Mouse (Mus musculus) kidney, embryonic 14.5 days (tissue): ENCODE data around the gene Slf1. TPM values are rescaled to one million over a fixed set of nuclear protein-coding genes. Genes with fewer than 3 reads are reported as not detected.
"Not testable (repeated sequence)": the region's sequence is repeated elsewhere in the genome, so short reads cannot be mapped to it uniquely, and the experiment has no call there.

Source experiments
- ATAC-seq: fragments of 200-750 bp; cut with Nextera tagmentation; 2 replicates; pipeline ENCODE4 v1.8.0; 2017; ENCODE audit warnings: moderate number of reproducible peaks, mild to moderate bottlenecking, moderate TSS enrichment, moderate library complexity; ENCODE audit not compliant: low FRiP score, low TSS enrichment
- H3K27ac ChIP-seq: fragments of 300-500 bp; sonication (generic); 2 replicates; pipeline ENCODE4 v1.5.1; 2014; ENCODE audit warnings: low read depth, mild to moderate bottlenecking, low read length, moderate library complexity, mixed read lengths
- H3K27me3 ChIP-seq: fragments of 300-500 bp; sonication (generic); 2 replicates; pipeline ENCODE4 v1.6.1; 2014; ENCODE audit warnings: mild to moderate bottlenecking, low read length; ENCODE audit not compliant: control insufficient read depth, insufficient read depth
- H3K36me3 ChIP-seq: fragments of 300-500 bp; sonication (generic); 2 replicates; pipeline ENCODE4 v1.6.1; 2014; ENCODE audit warnings: low read length, mixed read lengths; ENCODE audit not compliant: control insufficient read depth, insufficient read depth
- H3K4me1 ChIP-seq: fragments of 300-500 bp; sonication (generic); 2 replicates; pipeline ENCODE4 v1.6.1; 2014; ENCODE audit warnings: low read length, mixed read lengths; ENCODE audit not compliant: control insufficient read depth, insufficient read depth
- H3K4me2 ChIP-seq: fragments of 300-500 bp; sonication (generic); replicated peaks from 2 replicates; pipeline ENCODE4 v1.6.1; 2014; ENCODE audit warnings: low read depth, mild to moderate bottlenecking, low read length
- H3K4me3 ChIP-seq: fragments of 300-500 bp; sonication (generic); 2 replicates; pipeline ENCODE4 v1.5.1; 2014; ENCODE audit warnings: mild to moderate bottlenecking, low read length
- H3K9ac ChIP-seq: fragments of 300-500 bp; sonication (generic); 2 replicates; pipeline ENCODE4 v1.6.1; 2014; ENCODE audit warnings: low read depth, mild to moderate bottlenecking, low read length, moderate library complexity
- H3K9me3 ChIP-seq: fragments of 300-500 bp; sonication (generic); 2 replicates; pipeline ENCODE4 v1.6.1; 2016; ENCODE audit warnings: low read length; ENCODE audit not compliant: control insufficient read depth
- WGBS: fragments of 180-500 bp; shearing (Covaris S2); extraction: QIAGEN DNeasy Blood & Tissue Kit; methylation state at CpG from one replicate; pipeline ENCODE4 v1.1.7; 2014; 5-methylcytosine and 5-hydroxymethylcytosine counted together
- polyA plus RNA-seq: library from polyadenylated mRNA; unstranded; fragments of >200 nt; fragmentation: Nextera tagmentation; extraction: Ambion mirVana; gene quantifications from 2 replicates; pipeline ENCODE4 v1.2.1, GENCODE M21; 2014

The Slf1 gene
- polyA plus RNA-seq, 1 experiment from 2014 or later, result 48.9 TPM

DNA sequence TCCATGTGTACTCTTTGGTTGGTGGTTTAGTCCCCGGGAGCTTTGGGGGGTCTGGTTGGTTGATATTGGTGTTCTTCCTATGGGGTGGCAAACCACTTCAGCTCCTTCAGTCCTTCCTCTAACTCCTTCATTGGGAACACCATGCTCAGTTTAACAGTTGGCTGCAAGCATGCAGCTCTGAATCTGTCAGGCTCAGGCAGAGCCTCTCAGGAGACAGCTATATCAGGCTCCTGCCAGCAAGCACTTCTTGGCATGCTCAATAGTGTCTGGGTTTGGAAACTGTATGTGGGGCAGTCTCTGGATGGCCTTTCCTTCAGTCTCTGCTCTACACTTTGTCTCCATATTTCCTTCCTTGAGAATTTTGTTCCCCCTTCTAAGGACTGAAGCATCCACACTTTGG, 42.4 kb downstream of the Slf1 start:
- H3K9ac ChIP-seq, H3K4me2 ChIP-seq, H3K27ac ChIP-seq, H3K27me3 ChIP-seq, H3K9me3 ChIP-seq, ATAC-seq, H3K4me3 ChIP-seq, H3K4me1 ChIP-seq: not testable (repeated sequence)
- 82% methylated on average over 1 of the region's 1 CpGs for WGBS
- H3K36me3 ChIP-seq, result peaks cover 16% of the 10 kb centered on the region; the same call in 1 of the 2 replicates

GRCm38 (mm10) chr13:77072030-77072429, 63.2 kb downstream of the Slf1 start:
- Histone ChIP-seq H3K27ac (no peak overlapping the region), H3K9me3 (peaks cover 5% of the 10 kb centered on the region; the same call in 1 of the 2 replicates), H3K4me3 (no peak overlapping the region), H3K36me3 (peaks cover 3% of the 10 kb centered on the region), H3K4me2 (no peak overlapping the region), H3K9ac (no peak overlapping the region), H3K27me3 (no peaks in the 10 kb centered on the region), H3K4me1 (no peaks in the 10 kb centered on the region)
- no peak for ATAC-seq

GRCm38 (mm10) chr13:77068847-77069246, 66.4 kb downstream of the Slf1 start:
- 92% methylated on average over 1 of the region's 1 CpGs for WGBS
- Histone ChIP-seq H3K9me3 (no peaks in the 10 kb centered on the region), H3K27me3 (no peaks in the 10 kb centered on the region), H3K9ac (no peak overlapping the region), H3K4me2 (no peak overlapping the region), H3K4me1 (no peaks in the 10 kb centered on the region), H3K4me3 (no peak overlapping the region), H3K27ac (no peak overlapping the region), H3K36me3 (no peaks in the 10 kb centered on the region; the same call in 1 of the 2 replicates)
- no peak for ATAC-seq

- H3K27ac ChIP-seq, result no peak overlapping the region
- WGBS, result 97% methylated on average over 1 of the region's 1 CpGs
- no peaks in the 10 kb centered on the region for H3K36me3 ChIP-seq
- H3K4me1 ChIP-seq, result no peaks in the 10 kb centered on the region
- no peaks in the 10 kb centered on the region for H3K9me3 ChIP-seq
- H3K9ac ChIP-seq, result no peak overlapping the region
- ATAC-seq, result no peak
- H3K4me2 ChIP-seq, result no peak overlapping the region
- H3K4me3 ChIP-seq, result no peak overlapping the region
- no peaks in the 10 kb centered on the region for H3K27me3 ChIP-seq
These were observed 72.1 kb downstream of the Slf1 start for GRCm38 (mm10) chr13:77063221-77063620.

DNA sequence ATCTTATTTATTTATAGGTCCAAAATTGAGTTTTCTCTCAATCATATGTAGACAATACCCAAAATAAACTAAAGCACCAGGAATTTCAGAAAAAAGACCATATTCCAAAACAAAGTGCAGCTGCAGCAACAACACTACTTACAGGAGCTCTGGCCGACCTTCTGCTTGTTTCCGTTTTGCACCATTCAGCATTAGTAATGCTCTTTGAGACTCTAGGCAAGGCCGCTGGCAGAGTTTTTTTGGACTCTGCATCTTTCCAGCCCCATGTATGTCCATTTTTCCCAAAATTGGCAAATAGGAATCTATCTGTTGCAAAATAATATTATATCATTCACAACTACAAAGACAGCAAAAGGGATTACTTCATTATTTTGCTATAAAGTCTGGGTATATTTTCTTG, 85.5 kb downstream of the Slf1 start:
- H3K4me3 ChIP-seq, result no peak overlapping the region
- no peaks in the 10 kb centered on the region for H3K36me3 ChIP-seq
- H3K27ac ChIP-seq, result no peak overlapping the region
- 70% methylated on average over 3 of the region's 3 CpGs for WGBS
- no peaks in the 10 kb centered on the region for H3K27me3 ChIP-seq
- no peak for ATAC-seq
- H3K4me2 ChIP-seq, result no peak overlapping the region
- no peaks in the 10 kb centered on the region for H3K4me1 ChIP-seq
- H3K9ac ChIP-seq, result no peak overlapping the region
- H3K9me3 ChIP-seq, result no peaks in the 10 kb centered on the region

- Histone ChIP-seq H3K4me1 (no peaks in the 10 kb centered on the region), H3K4me2 (no peak overlapping the region), H3K9ac (no peak overlapping the region), H3K4me3 (no peak overlapping the region), H3K27me3 (no peaks in the 10 kb centered on the region), H3K36me3 (no peaks in the 10 kb centered on the region), H3K9me3 (no peaks in the 10 kb centered on the region), H3K27ac (no peak overlapping the region)
- ATAC-seq, result no peak
- WGBS, result 93% methylated on average over 1 of the region's 1 CpGs
These were observed 86.8 kb downstream of the Slf1 start for GRCm38 (mm10) chr13:77048461-77048860.

GRCm38 (mm10) chr13:77047179-77047931, 87.9 kb downstream of the Slf1 start:
- Histone ChIP-seq H3K4me1 (no peaks in the 10 kb centered on the region), H3K9ac (no peak overlapping the region), H3K4me3 (no peak overlapping the region), H3K4me2 (no peak overlapping the region), H3K27ac (no peak overlapping the region), H3K27me3 (no peaks in the 10 kb centered on the region), H3K36me3 (no peaks in the 10 kb centered on the region), H3K9me3 (no peaks in the 10 kb centered on the region)
- no peak for ATAC-seq
- 82% methylated on average over 6 of the region's 6 CpGs for WGBS

- no peaks in the 10 kb centered on the region for H3K9me3 ChIP-seq
- H3K36me3 ChIP-seq, result no peaks in the 10 kb centered on the region
- no peak overlapping the region for H3K4me3 ChIP-seq
- 86% methylated on average over 10 of the region's 10 CpGs for WGBS
- H3K27me3 ChIP-seq, result no peaks in the 10 kb centered on the region
- no peak overlapping the region for H3K9ac ChIP-seq
- ATAC-seq, result no peak
- H3K4me1 ChIP-seq, result no peaks in the 10 kb centered on the region
- no peak overlapping the region for H3K4me2 ChIP-seq
- H3K27ac ChIP-seq, result no peak overlapping the region
These were observed 88.9 kb downstream of the Slf1 start for GRCm38 (mm10) chr13:77046416-77046815.

- no peak overlapping the region for H3K9ac ChIP-seq
- H3K27ac ChIP-seq, result no peak overlapping the region
- H3K36me3 ChIP-seq, result no peaks in the 10 kb centered on the region
- no peak overlapping the region for H3K4me3 ChIP-seq
- H3K4me1 ChIP-seq, result no peaks in the 10 kb centered on the region
- H3K4me2 ChIP-seq, result no peak overlapping the region
- no peaks in the 10 kb centered on the region for H3K9me3 ChIP-seq
- 92% methylated on average over 1 of the region's 1 CpGs for WGBS
- H3K27me3 ChIP-seq, result no peaks in the 10 kb centered on the region
- no peak for ATAC-seq
These were observed 89.9 kb downstream of the Slf1 start for GRCm38 (mm10) chr13:77045375-77045774.
